Mouse (Mus musculus): ENCODE measurements around the gene Tet1.

Gene Tet1

GRCm38 (mm10) chr10:62892549-62893232 is 16.1 kb downstream of the Tet1 start:
- no peak for DNase-seq (ENCODE audit: inconsistent ontology term)

- no peak for DNase-seq (ENCODE audit: inconsistent ontology term)
Measured at GRCm38 (mm10) chr10:62891025-62891424, 17.8 kb downstream of the Tet1 start.

- DNase-seq (ENCODE audit: inconsistent ontology term): peak; percentile 70
Measured at GRCm38 (mm10) chr10:62886799-62887591, 21.8 kb downstream of the Tet1 start.

- DNase-seq (ENCODE audit: inconsistent ontology term): peak; percentile 41
Measured at GRCm38 (mm10) chr10:62885969-62886798, 22.6 kb downstream of the Tet1 start.

- DNase-seq (ENCODE audit: inconsistent ontology term): no peak
Measured at GRCm38 (mm10) chr10:62885460-62885859, 23.3 kb downstream of the Tet1 start.

- no peak for DNase-seq (ENCODE audit: inconsistent ontology term)
Measured at GRCm38 (mm10) chr10:62884517-62884916, 24.3 kb downstream of the Tet1 start.

- no peak for DNase-seq (ENCODE audit: inconsistent ontology term)
Measured at GRCm38 (mm10) chr10:62883933-62884372, 24.8 kb downstream of the Tet1 start.

GRCm38 (mm10) chr10:62881211-62881610 is 27.6 kb downstream of the Tet1 start:
- DNase-seq (ENCODE audit: inconsistent ontology term): no peak

- DNase-seq (ENCODE audit: inconsistent ontology term): no peak
Measured at GRCm38 (mm10) chr10:62878056-62878455, 30.7 kb downstream of the Tet1 start.

GRCm38 (mm10) chr10:62875565-62875964 is 33.2 kb downstream of the Tet1 start:
- DNase-seq (ENCODE audit: inconsistent ontology term): no peak

- no peak for DNase-seq (ENCODE audit: inconsistent ontology term)
Measured at GRCm38 (mm10) chr10:62874828-62875227, 34.0 kb downstream of the Tet1 start.

- peak; percentile 7 for DNase-seq (ENCODE audit: inconsistent ontology term)
Measured at GRCm38 (mm10) chr10:62866035-62866791, 42.6 kb downstream of the Tet1 start.

GRCm38 (mm10) chr10:62865167-62866034 is 43.4 kb downstream of the Tet1 start:
- DNase-seq (ENCODE audit: inconsistent ontology term): peak; percentile 84

GRCm38 (mm10) chr10:62863563-62863962 is 45.2 kb downstream of the Tet1 start:
- no peak for DNase-seq (ENCODE audit: inconsistent ontology term)

GRCm38 (mm10) chr10:62862435-62862834 is 46.4 kb downstream of the Tet1 start:
- DNase-seq (ENCODE audit: inconsistent ontology term): peak; percentile 4

- no peak for DNase-seq (ENCODE audit: inconsistent ontology term)
Measured at GRCm38 (mm10) chr10:62858967-62859366, 49.8 kb downstream of the Tet1 start.

- DNase-seq (ENCODE audit: inconsistent ontology term): no peak
Measured at GRCm38 (mm10) chr10:62856690-62857290, 52.0 kb downstream of the Tet1 start.

- DNase-seq (ENCODE audit: inconsistent ontology term): peak; percentile 16
Measured at GRCm38 (mm10) chr10:62854992-62855391, 53.8 kb downstream of the Tet1 start.

- no peak for DNase-seq (ENCODE audit: inconsistent ontology term)
Measured at GRCm38 (mm10) chr10:62854581-62854980, 54.2 kb downstream of the Tet1 start.

- no peak for DNase-seq (ENCODE audit: inconsistent ontology term)
Measured at GRCm38 (mm10) chr10:62851578-62851977, 57.2 kb downstream of the Tet1 start.
